Mouse (Mus musculus) forebrain, embryonic 13.5 days (tissue): Measurements from ENCODE around the gene Dennd1c. TPM values are rescaled to one million over a fixed set of nuclear protein-coding genes. Genes with fewer than 3 reads are reported as not detected.

Experiments used
- ATAC-seq: fragments of 200-750 bp; cut with Nextera tagmentation; 2 replicates; pipeline ENCODE4 v1.8.0; 2017
- H3K27ac ChIP-seq: fragments of 300-500 bp; sonication (generic); 2 replicates; pipeline ENCODE4 v1.5.1; 2015; ENCODE audit warnings: inconsistent platforms, mild to moderate bottlenecking, moderate library complexity
- H3K27me3 ChIP-seq: fragments of 300-500 bp; sonication (generic); 2 replicates; pipeline ENCODE4 v1.6.1; 2015; ENCODE audit warnings: mild to moderate bottlenecking, inconsistent platforms
- H3K36me3 ChIP-seq: fragments of 300-500 bp; sonication (generic); 2 replicates; pipeline ENCODE4 v1.6.1; 2015; ENCODE audit warnings: mild to moderate bottlenecking, inconsistent platforms; ENCODE audit not compliant: poor library complexity, severe bottlenecking
- H3K4me1 ChIP-seq: fragments of 300-500 bp; sonication (generic); 2 replicates; pipeline ENCODE4 v1.6.1; 2015; ENCODE audit warnings: inconsistent platforms
- H3K4me2 ChIP-seq: fragments of 300-500 bp; sonication (generic); 2 replicates; pipeline ENCODE4 v1.6.1; 2015; ENCODE audit warnings: inconsistent platforms, mild to moderate bottlenecking, moderate library complexity
- H3K4me3 ChIP-seq: fragments of 300-500 bp; sonication (generic); 2 replicates; pipeline ENCODE4 v1.5.1; 2015; ENCODE audit warnings: mild to moderate bottlenecking, inconsistent platforms
- H3K9ac ChIP-seq: fragments of 300-500 bp; sonication (generic); 2 replicates; pipeline ENCODE4 v1.6.1; 2015; ENCODE audit warnings: mild to moderate bottlenecking, inconsistent platforms
- H3K9me3 ChIP-seq: fragments of 300-500 bp; sonication (generic); replicated peaks from 2 replicates; pipeline ENCODE4 v1.6.1; 2016; ENCODE audit warnings: inconsistent platforms
- WGBS: fragments of 180-500 bp; shearing (Covaris S2); methylation state at CpG from one replicate; pipeline ENCODE4 v1.1.7; 2015; 5-methylcytosine and 5-hydroxymethylcytosine counted together
- polyA plus RNA-seq: library from polyadenylated mRNA; unstranded; fragments of >200 nt; fragmentation: Nextera tagmentation; extraction: Ambion mirVana; gene quantifications from 2 replicates; pipeline ENCODE4 v1.2.1, GENCODE M21; 2015

The Dennd1c gene
- polyA plus RNA-seq, 1 experiment from 2014 or later: 4.7 TPM

- WGBS: 1% methylated on average over 38 of the region's 38 CpGs
- ATAC-seq: peak; percentile 98
- peak overlapping the region; percentile 76 for H3K27ac ChIP-seq
Measured at GRCm38 (mm10) chr17:57031661-57032420, 46.5 kb downstream of the Dennd1c start.

DNA sequence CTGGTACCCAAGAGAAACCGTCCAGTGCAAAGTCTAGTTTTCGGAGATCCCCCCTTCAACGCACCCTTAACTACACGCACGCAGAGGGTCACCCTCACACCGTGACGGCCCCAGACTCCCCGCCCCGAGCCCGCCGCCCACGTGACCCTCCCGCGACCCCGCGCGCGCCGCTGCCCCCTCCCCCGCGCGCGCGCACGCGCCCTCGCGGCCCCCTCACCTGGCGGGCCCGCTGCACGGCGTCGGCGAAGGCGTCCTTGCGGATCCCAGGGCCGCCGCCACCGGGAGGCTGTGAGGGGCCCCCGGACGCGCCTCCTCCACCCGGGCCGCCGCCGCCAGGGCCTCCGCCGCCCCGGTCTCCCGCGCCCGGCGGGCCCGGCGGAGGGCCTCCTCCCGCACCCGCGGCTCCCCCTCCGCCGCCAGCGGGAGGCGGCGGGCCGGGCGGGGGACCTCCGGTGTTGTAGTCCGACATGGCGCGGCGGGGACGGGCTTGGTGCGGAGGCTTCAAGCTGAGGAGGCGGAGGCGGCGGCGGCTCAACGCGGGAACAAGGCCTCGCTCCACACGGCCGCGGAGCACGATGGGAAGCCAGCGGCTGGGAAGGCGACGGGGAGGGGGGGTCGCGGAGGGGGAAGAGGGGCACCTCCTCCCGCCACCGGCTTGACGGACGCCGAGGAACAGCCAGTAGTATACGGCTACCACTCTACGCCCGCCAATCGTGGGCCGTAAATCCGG lies 47.2 kb downstream of the Dennd1c start, which contains the start of gene Khsrp:
Gene Khsrp (minus strand): TSS at position 592 of the 730 bp plus-strand sequence.
- 0 out of 2 replicates have a peak, but pooled peaks cover 6% of the 10 kb centered on the region for H3K27me3 ChIP-seq
- WGBS: under 1% methylated on average over 83 of the region's 99 CpGs

More at GRCm38 (mm10) chr17:57031661-57032420, 46.5 kb downstream of the Dennd1c start:
- H3K4me2 ChIP-seq: peak overlapping the region; percentile 61
- peaks cover 22% of the 10 kb centered on the region for H3K36me3 ChIP-seq
- H3K4me3 ChIP-seq: peak overlapping the region; percentile 38
- peaks cover 21% of the 10 kb centered on the region for H3K4me1 ChIP-seq
- peak overlapping the region; percentile 58 for H3K9ac ChIP-seq
- H3K9me3 ChIP-seq: no peaks in the 10 kb centered on the region
- 0 out of 2 replicates have a peak, but pooled peaks cover 6% of the 10 kb centered on the region for H3K27me3 ChIP-seq

GRCm38 (mm10) chr17:57029691-57030090 lies 48.6 kb downstream of the Dennd1c start:
- Histone ChIP-seq H3K27ac (no peak overlapping the region), H3K4me2 (peak overlapping the region; percentile 93), H3K4me3 (peak overlapping the region; percentile 87), H3K36me3 (peaks cover 43% of the 10 kb centered on the region), H3K9ac (peak overlapping the region; percentile 99), H3K27me3 (no peaks in the 10 kb centered on the region), H3K4me1 (peaks cover 21% of the 10 kb centered on the region), H3K9me3 (no peaks in the 10 kb centered on the region)
- ATAC-seq: no peak
- WGBS: 46% methylated on average over 8 of the region's 8 CpGs

More for the DNA sequence above, 47.2 kb downstream of the Dennd1c start, which contains the start of gene Khsrp:
- Histone ChIP-seq H3K27ac (peak within 1 kb of the TSS; percentile 94), H3K36me3 (peaks cover 29% of the 10 kb centered on the region), H3K9me3 (no peaks in the 10 kb centered on the region), H3K4me1 (peaks cover 21% of the 10 kb centered on the region), H3K4me2 (peak within 1 kb of the TSS; percentile 93), H3K9ac (peak within 1 kb of the TSS; percentile 99), H3K4me3 (peak within 1 kb of the TSS; percentile 87)
- 0 out of 2 replicates have a peak, but pooled peaks have one; percentile 0 for ATAC-seq

- peaks cover 19% of the 10 kb centered on the region for H3K4me1 ChIP-seq
- no peak for ATAC-seq
- H3K27ac ChIP-seq: no peak overlapping the region
- H3K36me3 ChIP-seq: peaks cover 65% of the 10 kb centered on the region
- H3K9me3 ChIP-seq: no peaks in the 10 kb centered on the region
- no peak overlapping the region for H3K4me3 ChIP-seq
- no peak overlapping the region for H3K4me2 ChIP-seq
- WGBS: 92% methylated on average over 4 of the region's 4 CpGs
- H3K9ac ChIP-seq: no peak overlapping the region
- H3K27me3 ChIP-seq: no peaks in the 10 kb centered on the region
Measured at GRCm38 (mm10) chr17:57027471-57027870, 50.8 kb downstream of the Dennd1c start.

DNA sequence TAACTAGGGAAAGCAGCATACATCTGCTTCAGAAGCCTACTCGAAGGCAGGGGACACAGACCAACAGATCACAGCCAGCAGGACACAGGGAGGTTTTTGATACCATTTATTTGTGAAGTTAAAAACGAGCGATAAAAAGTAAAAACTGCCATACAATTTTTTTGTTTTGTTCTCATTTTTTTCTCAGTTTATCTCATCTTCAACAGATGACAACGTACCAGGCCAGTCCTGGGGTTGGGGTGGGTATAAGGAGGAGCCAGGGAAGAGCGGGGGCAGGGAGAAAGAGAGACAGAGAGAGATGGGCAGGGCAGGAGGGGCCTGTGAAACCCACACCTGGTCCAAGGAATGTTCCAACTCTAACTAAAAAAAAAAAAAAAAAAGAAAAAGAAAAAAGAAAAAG lies 57.4 kb downstream of the Dennd1c start:
- Histone ChIP-seq H3K4me1 (no peaks in the 10 kb centered on the region), H3K27ac (no peak overlapping the region), H3K36me3 (peaks cover 68% of the 10 kb centered on the region), H3K27me3 (no peaks in the 10 kb centered on the region), H3K4me2 (no peak overlapping the region), H3K4me3 (no peak overlapping the region), H3K9ac (no peak overlapping the region), H3K9me3 (no peaks in the 10 kb centered on the region)
- ATAC-seq: no peak
- WGBS: 94% methylated on average over 5 of the region's 5 CpGs

GRCm38 (mm10) chr17:57019693-57020092 lies 58.6 kb downstream of the Dennd1c start:
- WGBS: 86% methylated on average over 2 of the region's 2 CpGs
- no peaks in the 10 kb centered on the region for H3K27me3 ChIP-seq
- ATAC-seq: no peak

More at GRCm38 (mm10) chr17:57019693-57020092, 58.6 kb downstream of the Dennd1c start:
- H3K4me2 ChIP-seq: no peak overlapping the region
- no peaks in the 10 kb centered on the region for H3K4me1 ChIP-seq
- peaks cover 56% of the 10 kb centered on the region for H3K36me3 ChIP-seq
- no peak overlapping the region for H3K27ac ChIP-seq
- H3K9me3 ChIP-seq: no peaks in the 10 kb centered on the region
- no peak overlapping the region for H3K9ac ChIP-seq
- no peak overlapping the region for H3K4me3 ChIP-seq

Other genes with a start within 250 kb of the Dennd1c start
- 5.8 and 6.9 TPM in 2 replicates for gene Rfx2, start 247.5 kb downstream of the Dennd1c start, polyA plus RNA-seq
- gene Acsbg2, start 204.1 kb downstream of the Dennd1c start, polyA plus RNA-seq: not detected in 2 replicates
- gene 1700061G19Rik, start 203.0 kb downstream of the Dennd1c start, polyA plus RNA-seq: 0.33 and 0.45 TPM in 2 replicates
- 69.5 and 70.1 TPM in 2 replicates for gene Mllt1, start 143.1 kb downstream of the Dennd1c start, polyA plus RNA-seq
- not detected in 2 replicates for gene Acer1, start 96.4 kb downstream of the Dennd1c start, polyA plus RNA-seq
- gene Clpp, start 88.2 kb downstream of the Dennd1c start, polyA plus RNA-seq: 171 and 183 TPM in 2 replicates
- gene Alkbh7, start 81.2 kb downstream of the Dennd1c start, polyA plus RNA-seq: 41.0 and 41.2 TPM in 2 replicates
- 0.43 TPM in 1 of 2 replicates, not detected in the other for gene Pspn, start 78.5 kb downstream of the Dennd1c start, polyA plus RNA-seq
- 77.6 and 85.6 TPM in 2 replicates for gene Gtf2f1, start 67.2 kb downstream of the Dennd1c start, polyA plus RNA-seq
- 0.52 and 0.54 TPM in 2 replicates for gene Gm17949, start 67.0 kb downstream of the Dennd1c start, polyA plus RNA-seq
- gene Khsrp, start 47.0 kb downstream of the Dennd1c start, polyA plus RNA-seq: 36.4 and 39.1 TPM in 2 replicates
- gene Slc25a41, start 36.9 kb downstream of the Dennd1c start, polyA plus RNA-seq: not detected in 2 replicates
- gene Crb3, start 19.4 kb downstream of the Dennd1c start, polyA plus RNA-seq: 0.68 and 2.1 TPM in 2 replicates
- gene Slc25a23, start 18.7 kb downstream of the Dennd1c start, polyA plus RNA-seq: 18.8 and 21.6 TPM in 2 replicates
- 148 and 161 TPM in 2 replicates for gene Tubb4a, start 9.3 kb upstream of the Dennd1c start, polyA plus RNA-seq
- gene Tnfsf9, start 26.8 kb upstream of the Dennd1c start, polyA plus RNA-seq: 9.2 and 9.7 TPM in 2 replicates
- gene Cd70, start 71.3 kb upstream of the Dennd1c start, polyA plus RNA-seq: not detected in 2 replicates
- not detected in 2 replicates for gene Tnfsf14, start 115.7 kb upstream of the Dennd1c start, polyA plus RNA-seq
- 0.18 and 0.53 TPM in 2 replicates for gene C3, start 149.6 kb upstream of the Dennd1c start, polyA plus RNA-seq
- 17.8 and 20.7 TPM in 2 replicates for gene Gpr108, start 169.9 kb upstream of the Dennd1c start, polyA plus RNA-seq
- gene Trip10, start 170.9 kb upstream of the Dennd1c start, polyA plus RNA-seq: 18.7 and 21.7 TPM in 2 replicates
- 0.61 and 0.82 TPM in 2 replicates for gene Vav1, start 200.6 kb upstream of the Dennd1c start, polyA plus RNA-seq